Mouse (Mus musculus): ENCODE results near the gene Fam198b.

DNA sequence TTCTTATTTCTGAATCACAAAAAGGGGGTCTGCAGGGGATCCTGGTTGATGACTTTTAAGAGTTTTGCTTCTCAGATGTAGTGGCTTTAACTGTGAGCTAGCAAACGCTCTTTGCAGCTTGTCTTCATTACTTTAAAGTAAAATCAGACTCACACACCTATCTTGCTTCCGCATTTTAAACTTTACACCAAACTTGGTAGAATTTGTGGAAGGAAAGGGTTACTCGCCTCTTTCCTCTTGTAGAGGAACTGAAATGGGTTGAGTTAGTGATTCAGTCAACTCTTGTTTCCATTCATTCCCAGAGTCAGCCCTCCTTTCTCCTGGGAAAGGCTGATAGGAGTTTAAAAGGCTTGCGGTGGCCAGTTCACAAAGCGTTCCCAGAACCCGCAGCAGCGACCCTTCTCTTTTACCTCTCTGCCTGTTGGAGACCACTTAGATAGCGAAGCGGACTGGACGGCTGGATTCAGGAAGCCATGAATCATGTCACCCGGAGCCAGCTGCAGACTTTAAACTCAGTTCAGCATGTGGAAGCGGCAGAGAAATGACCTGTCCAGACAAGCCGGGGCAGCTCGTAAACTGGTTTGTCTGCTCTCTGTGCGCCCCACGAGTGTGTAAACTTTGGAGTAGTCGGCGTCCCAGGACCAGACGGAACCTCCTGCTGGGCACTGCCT lies 1.5 kb downstream of the Fam198b start:
- TF ChIP-seq CTCF (IDR thresholded peaks at IDR 0.05; ENCODE audit: control insufficient read depth, insufficient read depth, insufficient replicate concordance, low read depth, low read length), result no peak
- TF ChIP-seq POLR2A (IDR thresholded peaks at IDR 0.05; ENCODE audit: control insufficient read depth, low read depth, low read length), result no peak
